Mouse (Mus musculus): Measurements from ENCODE around the gene Cmss1.

DNA sequence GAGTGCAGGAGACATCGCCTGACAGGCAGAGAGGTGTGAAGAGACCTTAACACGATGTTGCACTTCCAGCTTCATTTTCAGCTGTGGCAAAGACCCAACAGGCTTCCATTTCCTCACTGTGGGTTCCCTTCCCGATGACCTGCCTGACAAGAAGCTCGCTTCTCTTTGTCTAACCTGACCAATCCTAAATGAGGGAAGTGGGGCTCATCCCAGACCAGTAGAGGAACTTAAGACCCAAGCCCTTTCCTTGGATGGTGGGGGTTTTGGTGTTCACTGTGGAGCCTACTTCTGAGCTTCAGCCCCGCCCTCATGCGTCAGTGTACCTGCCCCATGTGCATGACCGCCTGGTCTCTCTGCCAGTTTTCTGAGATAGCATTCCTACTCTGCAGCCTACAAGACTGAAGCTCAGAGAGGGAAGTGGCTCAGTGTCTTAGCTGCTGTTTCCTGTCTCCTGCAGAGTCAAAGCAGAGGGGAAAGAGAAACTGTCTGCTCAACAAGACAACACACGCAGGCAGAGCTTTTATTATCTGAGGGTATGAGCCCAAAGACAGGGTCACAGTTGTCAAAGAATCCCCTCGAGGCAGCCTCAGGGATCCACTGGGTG is 305.1 kb downstream of the Cmss1 start:
- no peak for TF ChIP-seq CTCF (IDR thresholded peaks at IDR 0.05; ENCODE audit: low read depth)
- no peak for TF ChIP-seq EP300 (optimal IDR thresholded peaks at IDR 0.05)

Data from stomach, postnatal 0 days (tissue).